Mouse (Mus musculus) brain, embryonic 14.5 days (tissue): ENCODE measurements around the gene Lamc3. TPM values are rescaled to one million over a fixed set of nuclear protein-coding genes. Genes with fewer than 3 reads are reported as not detected.

Source experiments
- DNase-seq: peaks from one replicate; pipeline ENCODE4 v3.0.0-alpha.2; 2011; ENCODE audit warnings: low read depth
- CTCF ChIP-seq: fragments of 200-500 bp; IDR thresholded peaks from 2 replicates; pipeline ENCODE4 v1.5.1; 2012; ENCODE audit warnings: inconsistent platforms, mild to moderate bottlenecking, moderate library complexity, borderline replicate concordance; ENCODE audit not compliant: insufficient read depth, insufficient read length; ENCODE audit errors: extremely low read depth
- POLR2A ChIP-seq: fragments of 200-500 bp; IDR thresholded peaks from 2 replicates; pipeline ENCODE4 v1.6.1; 2012; ENCODE audit warnings: mild to moderate bottlenecking, inconsistent platforms, borderline replicate concordance; ENCODE audit not compliant: poor library complexity, insufficient read depth, insufficient read length, severe bottlenecking; ENCODE audit errors: extremely low read depth
- polyA plus RNA-seq: library from polyadenylated mRNA; depleted of rRNA; stranded (reverse); fragments of >200 nt; gene quantifications from 2 replicates; pipeline ENCODE4 v1.2.3, GENCODE M21; 2012; rRNA removed

Lamc3 gene
- polyA plus RNA-seq, 1 experiment, result 12.0 TPM

- no peak for TF ChIP-seq CTCF
- TF ChIP-seq POLR2A, result no peak
- DNase-seq, result no peak
These were observed 107.8 kb downstream of the Lamc3 start for GRCm38 (mm10) chr2:31994896-31995295.

- DNase-seq, result no peak
- TF ChIP-seq CTCF, result no peak
- no peak for TF ChIP-seq POLR2A
These were observed 109.0 kb downstream of the Lamc3 start for GRCm38 (mm10) chr2:31996060-31996459.

Other genes starting within 250 kb of the Lamc3 start
- gene Prdm12, start 247.3 kb upstream of the Lamc3 start, polyA plus RNA-seq, result 6.3 and 7.9 TPM in 2 replicates
- gene Exosc2, start 216.6 kb upstream of the Lamc3 start, polyA plus RNA-seq, result 36.6 and 39.7 TPM in 2 replicates
- gene Abl1, start 198.9 kb upstream of the Lamc3 start, polyA plus RNA-seq, result 61.4 and 68.6 TPM in 2 replicates
- gene Qrfp, start 76.7 kb upstream of the Lamc3 start, polyA plus RNA-seq, result 0.03 TPM in 2 replicates
- gene Fibcd1, start 41.3 kb upstream of the Lamc3 start, polyA plus RNA-seq, result 7.2 and 10.0 TPM in 2 replicates
- gene Aif1l, start 62.8 kb downstream of the Lamc3 start, polyA plus RNA-seq, result 31.2 and 40.1 TPM in 2 replicates
- gene Nup214, start 87.1 kb downstream of the Lamc3 start, polyA plus RNA-seq, result 34.8 and 42.1 TPM in 2 replicates
- gene Fam78a, start 197.6 kb downstream of the Lamc3 start, polyA plus RNA-seq, result 0.33 and 0.86 TPM in 2 replicates
- 20.5 and 21.1 TPM in 2 replicates for gene Plpp7, start 208.2 kb downstream of the Lamc3 start, polyA plus RNA-seq